Mouse (Mus musculus) liver, adult 2 months (tissue): ENCODE results near the gene Fam129a.

Source experiments
- CTCF ChIP-seq: fragments of 200-500 bp; IDR thresholded peaks from 2 replicates; pipeline ENCODE4 v1.5.1; 2011; ENCODE audit warnings: low read depth, low read length, control low read depth
- POLR2A ChIP-seq: fragments of 200-500 bp; IDR thresholded peaks from 2 replicates; pipeline ENCODE4 v1.6.1; 2011; ENCODE audit warnings: low read length, control low read depth; ENCODE audit not compliant: insufficient read depth; ENCODE audit errors: extremely low read depth

DNA sequence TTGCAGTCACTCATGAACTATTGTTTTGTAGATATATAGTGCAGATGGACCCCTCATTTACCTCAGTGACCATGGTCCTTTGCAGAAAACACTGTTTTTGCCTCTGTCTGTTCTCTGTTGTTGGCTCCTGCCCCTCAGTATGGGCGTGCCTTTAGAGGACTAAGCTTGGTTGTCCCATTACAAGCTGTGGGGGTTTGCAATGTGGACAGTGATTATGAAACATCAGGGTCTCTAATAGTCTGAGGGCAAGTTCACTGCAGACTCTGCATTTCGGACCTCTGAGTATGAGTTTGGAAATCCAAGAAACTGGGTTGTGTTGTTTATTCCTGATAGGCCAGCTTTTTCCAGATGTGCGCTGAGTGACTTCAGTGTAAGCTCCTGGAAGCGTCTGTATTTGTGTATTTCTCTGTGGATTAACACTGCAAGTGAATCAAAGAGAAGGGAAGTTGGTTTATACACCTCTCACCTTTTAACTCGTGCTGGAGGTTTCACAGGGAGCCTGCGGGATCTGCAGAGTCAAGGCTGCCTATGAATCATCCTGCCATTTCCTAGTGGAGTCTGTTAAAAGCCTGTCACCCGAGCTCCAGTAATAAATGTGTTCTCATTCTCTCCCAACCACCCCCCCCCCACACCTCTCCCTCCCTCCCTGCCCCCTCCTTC is 58.7 kb downstream of the Fam129a start:
- TF ChIP-seq CTCF: no peak
- TF ChIP-seq POLR2A: no peak
